Mouse (Mus musculus): ENCODE data around the gene Il13. TPM values are rescaled to one million over a fixed set of nuclear protein-coding genes. Genes with fewer than 3 reads are reported as not detected.

The Il13 gene
- total RNA-seq, 1 experiment from 2014 or later, result 0.29 TPM

DNA sequence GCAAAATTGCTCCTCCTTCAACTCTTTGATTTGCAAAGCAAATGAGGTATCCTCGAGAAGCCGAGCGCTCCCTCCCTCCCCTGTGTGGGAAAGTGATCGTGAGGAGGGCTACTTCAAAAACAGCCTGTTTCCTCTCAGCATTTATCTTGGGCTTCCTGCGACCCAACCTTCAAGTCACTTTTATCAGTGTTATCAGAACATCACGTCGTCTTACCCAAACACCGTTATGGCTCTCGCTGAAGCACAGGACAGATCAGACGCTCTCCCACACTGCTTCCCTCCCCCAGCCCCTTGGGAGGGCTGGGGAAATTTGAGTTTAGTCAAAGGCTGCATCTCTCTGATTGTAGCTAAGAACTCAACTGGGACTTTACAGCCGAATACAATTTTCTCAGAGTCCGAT lies 28.9 kb downstream of the Il13 start:
- ATAC-seq (replicated peaks; ENCODE audit: insufficient number of reproducible peaks, low FRiP score, low TSS enrichment, poor library complexity, severe bottlenecking), result no peak

DNA sequence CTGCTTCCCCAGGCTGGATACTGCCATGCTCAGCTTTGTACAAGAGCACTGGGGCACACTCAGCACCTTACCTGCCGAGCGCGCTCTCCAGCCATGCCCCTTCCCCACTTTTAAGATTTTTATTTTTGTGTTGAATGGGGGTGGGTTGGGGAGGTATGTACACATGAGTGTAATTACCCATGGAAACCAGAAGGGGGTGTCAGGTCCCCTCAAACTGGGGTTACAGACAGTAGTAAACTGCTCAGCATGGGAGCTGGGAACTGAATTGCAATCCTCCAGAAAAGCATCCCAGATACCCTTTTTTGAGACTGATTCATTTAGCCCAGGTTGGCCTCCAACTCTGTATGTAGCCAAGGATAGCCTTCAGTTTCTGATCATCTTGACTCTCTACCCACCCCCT lies 29.5 kb downstream of the Il13 start:
- ATAC-seq (replicated peaks; ENCODE audit: insufficient number of reproducible peaks, low FRiP score, low TSS enrichment, poor library complexity, severe bottlenecking), result no peak

GRCm38 (mm10) chr11:53591116-53591515 lies 43.4 kb downstream of the Il13 start:
- ATAC-seq (replicated peaks; ENCODE audit: insufficient number of reproducible peaks, low FRiP score, low TSS enrichment, poor library complexity, severe bottlenecking), result no peak

- ATAC-seq (replicated peaks; ENCODE audit: insufficient number of reproducible peaks, low FRiP score, low TSS enrichment, poor library complexity, severe bottlenecking), result peak; percentile 66; the same call in 1 of the 2 replicates
Measured at GRCm38 (mm10) chr11:53590368-53590768, 44.1 kb downstream of the Il13 start.

DNA sequence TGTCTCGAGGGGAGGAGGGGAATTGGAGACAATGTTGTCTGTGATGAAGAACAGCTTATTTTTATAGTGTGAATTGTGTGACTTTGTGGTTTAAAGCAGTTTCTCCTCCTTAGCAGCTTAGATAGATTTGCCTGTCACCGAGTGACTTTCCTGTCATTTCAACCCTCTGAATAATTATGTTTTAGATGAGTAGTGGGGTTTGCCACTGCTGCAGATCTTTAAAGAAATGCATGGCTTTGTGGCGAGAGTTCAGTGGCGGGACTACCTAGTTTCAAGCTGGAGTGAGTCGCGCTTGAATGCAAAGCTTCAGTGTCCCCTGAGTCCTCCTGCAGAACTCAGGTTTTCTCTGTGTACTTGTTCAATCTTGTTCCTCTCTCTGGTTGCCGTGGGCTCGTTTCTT lies 46.2 kb downstream of the Il13 start:
- ATAC-seq (replicated peaks; ENCODE audit: insufficient number of reproducible peaks, low FRiP score, low TSS enrichment, poor library complexity, severe bottlenecking), result no peak

- ATAC-seq (replicated peaks; ENCODE audit: insufficient number of reproducible peaks, low FRiP score, low TSS enrichment, poor library complexity, severe bottlenecking), result no peak
Measured at GRCm38 (mm10) chr11:53585510-53585909, 49.0 kb downstream of the Il13 start.

DNA sequence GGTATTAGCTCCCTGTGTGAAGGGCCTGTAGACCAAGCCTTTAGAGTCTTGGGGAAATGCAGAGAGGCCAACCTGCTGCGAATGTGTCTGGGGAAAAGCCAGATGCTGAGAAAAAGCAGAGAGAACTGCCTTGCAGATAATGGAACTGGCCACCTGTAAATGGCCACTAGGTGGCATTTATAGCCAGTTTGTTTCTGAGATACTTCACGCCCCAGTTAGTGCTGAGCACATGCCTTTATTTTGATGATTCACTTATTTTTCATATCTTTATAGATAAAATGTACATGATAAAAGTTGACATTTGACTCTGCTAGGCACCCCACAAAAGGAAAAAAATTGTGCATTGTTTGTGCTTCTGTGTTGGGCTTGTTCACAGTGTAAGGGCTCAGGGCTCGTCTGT lies 49.7 kb downstream of the Il13 start:
- ATAC-seq (replicated peaks; ENCODE audit: insufficient number of reproducible peaks, low FRiP score, low TSS enrichment, poor library complexity, severe bottlenecking), result no peak

DNA sequence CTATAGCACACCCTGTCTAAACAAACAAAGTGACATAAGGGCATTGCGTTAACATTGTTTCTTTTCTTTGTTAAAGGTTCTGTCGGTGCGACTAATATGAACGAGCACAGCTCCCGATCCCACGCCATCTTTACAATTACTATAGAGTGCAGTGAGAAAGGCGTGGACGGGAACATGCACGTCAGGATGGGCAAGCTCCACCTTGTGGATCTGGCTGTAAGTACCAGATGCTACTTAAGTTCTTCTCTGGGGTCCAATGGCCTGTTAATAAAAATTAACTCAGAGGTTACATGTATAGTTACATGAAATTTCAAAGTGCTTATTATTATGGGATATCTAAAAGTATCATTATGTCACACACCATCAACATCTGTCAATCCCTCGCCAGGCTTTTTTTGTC lies 51.4 kb downstream of the Il13 start:
- no peak for ATAC-seq (replicated peaks; ENCODE audit: insufficient number of reproducible peaks, low FRiP score, low TSS enrichment, poor library complexity, severe bottlenecking)

Other genes starting within 250 kb of the Il13 start
- gene Leap2, start 211.5 kb downstream of the Il13 start, total RNA-seq (2017), result not detected in 3 replicates
- gene Uqcrq, start 203.9 kb downstream of the Il13 start, total RNA-seq (2017), result 11.2 to 22.8 TPM (median 17.8 TPM) in 3 replicates
- not detected in 3 replicates for gene Gdf9, start 203.7 kb downstream of the Il13 start, total RNA-seq (2017)
- gene Gm10447, start 177.6 kb downstream of the Il13 start, total RNA-seq (2017), result not detected in 3 replicates
- gene Shroom1, start 177.5 kb downstream of the Il13 start, total RNA-seq (2017), result not detected in 3 replicates
- gene Gm9837, start 164.2 kb downstream of the Il13 start, total RNA-seq (2017), result not detected in 3 replicates
- gene Gm9945, start 154.5 kb downstream of the Il13 start, total RNA-seq (2017), result not detected in 3 replicates
- gene Sowaha, start 154.4 kb downstream of the Il13 start, total RNA-seq (2017), result not detected in 3 replicates
- 2.9 to 4.1 TPM (median 3.8 TPM) in 3 replicates for gene Sept8, start 115.4 kb downstream of the Il13 start, total RNA-seq (2017)
- 2.8 to 6.1 TPM (median 3.6 TPM) in 3 replicates for gene Kif3a, start 67.3 kb downstream of the Il13 start, total RNA-seq (2017)
- gene Il4, start 16.0 kb downstream of the Il13 start, total RNA-seq (2017), result 2.8 to 29.9 TPM (median 19.5 TPM) in 3 replicates
- 27.8 to 53.5 TPM (median 45.6 TPM) in 3 replicates for gene Rad50, start 72.6 kb upstream of the Il13 start, total RNA-seq (2017)
- gene Il5, start 86.1 kb upstream of the Il13 start, total RNA-seq (2017), result not detected in 3 replicates
- 300 to 388 TPM (median 378 TPM) in 3 replicates for gene Irf1, start 135.3 kb upstream of the Il13 start, total RNA-seq (2017)
- 0.68 TPM in 1 of 3 replicates, not detected in the others for gene Gm17334, start 138.5 kb upstream of the Il13 start, total RNA-seq (2017)
- gene Gm12216, start 224.6 kb upstream of the Il13 start, total RNA-seq (2017), result 5.5 to 14.4 TPM (median 10.2 TPM) in 3 replicates

Data from monocyte, adult 5-6 weeks (primary cell).